Mouse (Mus musculus) subcutaneous adipose tissue, adult 2 months (tissue): ENCODE results near the gene Vps37b. TPM values are rescaled to one million over a fixed set of nuclear protein-coding genes. Genes with fewer than 3 reads are reported as not detected.

ENCODE experiments used
- polyA plus RNA-seq: library from polyadenylated mRNA; depleted of rRNA; stranded (reverse); fragments of >200 nt; gene quantifications from 2 replicates; pipeline ENCODE4 v1.2.3, GENCODE M21; 2012; ENCODE audit warnings: low replicate concordance; rRNA removed

Gene Vps37b
- polyA plus RNA-seq: 12.1 and 29.0 TPM in 2 replicates

GRCm38 (mm10) chr5:124032001-124032508 is at the start of gene Vps37b:
Vps37b (minus strand) TSS chr5:124032270.

GRCm38 (mm10) chr5:123973299-123974178 is 58.5 kb downstream of the Vps37b start, which contains the start of gene Hip1r:
Hip1r (plus strand) TSS chr5:123973628.

Other genes starting within 250 kb of the Vps37b start
- 18.1 and 25.1 TPM in 2 replicates for gene Hcar2, start 166.8 kb downstream of the Vps37b start, polyA plus RNA-seq
- gene Hcar1, start 152.2 kb downstream of the Vps37b start, polyA plus RNA-seq: 42.3 and 78.0 TPM in 2 replicates
- gene Denr, start 125.1 kb downstream of the Vps37b start, polyA plus RNA-seq: 13.5 and 17.4 TPM in 2 replicates
- gene Gm43518, start 104.9 kb downstream of the Vps37b start, polyA plus RNA-seq: 1.4 TPM in 2 replicates
- gene Ccdc62, start 101.6 kb downstream of the Vps37b start, polyA plus RNA-seq: 4.1 and 6.1 TPM in 2 replicates
- 8.6 and 11.8 TPM in 2 replicates for gene Hip1r, start 58.6 kb downstream of the Vps37b start, polyA plus RNA-seq
- gene Abcb9, start 63.5 kb upstream of the Vps37b start, polyA plus RNA-seq: 8.1 and 16.8 TPM in 2 replicates
- 43.3 and 53.1 TPM in 2 replicates for gene Ogfod2, start 80.0 kb upstream of the Vps37b start, polyA plus RNA-seq
- 30.4 and 31.1 TPM in 2 replicates for gene Arl6ip4, start 83.8 kb upstream of the Vps37b start, polyA plus RNA-seq
- gene Pitpnm2, start 217.5 kb upstream of the Vps37b start, polyA plus RNA-seq: 54.4 and 54.8 TPM in 2 replicates